Mouse (Mus musculus) urinary bladder, adult 18-20 months (tissue): ENCODE measurements around the gene Spib.
A peak's percentile ranks its signal among the peaks of the same experiment; 100 is the strongest.

ENCODE experiments used
- DNase-seq, 2 experiments: peaks; one replicate each; pipeline ENCODE4 v3.0.0; 2022; ENCODE audit warnings: low spot score in 2 of 2, mixed read lengths in 2 of 2

Gene Spib

DNA sequence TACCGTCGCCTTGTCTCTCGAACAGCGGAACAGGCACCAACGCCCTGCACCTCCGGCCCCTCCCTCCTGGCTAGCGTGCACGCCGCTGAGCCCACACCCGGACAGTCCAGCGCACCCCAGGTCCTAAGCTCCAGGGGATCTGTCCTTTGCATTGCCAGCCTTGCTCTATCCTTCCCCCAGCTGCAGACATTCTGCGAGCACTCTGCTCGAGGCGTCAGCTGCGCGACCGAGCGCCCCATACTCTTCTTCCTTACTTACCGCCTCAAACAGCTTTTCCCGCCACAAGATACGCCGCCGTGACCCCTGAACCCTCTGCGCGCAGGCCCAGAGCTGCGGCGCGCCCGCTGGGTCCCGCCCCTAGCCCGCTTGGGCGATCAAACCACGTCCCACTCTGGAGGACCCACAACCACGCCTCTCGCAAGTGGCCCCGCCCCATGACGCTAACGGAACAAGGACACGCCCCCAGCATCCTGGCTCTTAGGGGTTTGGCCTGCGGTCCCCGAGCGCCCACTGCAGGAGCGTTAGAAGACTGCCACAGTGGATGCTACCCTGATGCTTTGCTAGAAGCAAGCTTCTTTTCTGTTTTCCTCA is 16.7 kb upstream of the Spib start, which contains the start of gene Pold1:
Gene Pold1, minus strand, starts transcription at position 353 of the 591 bp plus-strand sequence.
- DNase-seq = peak; percentile 99 to 100

DNA sequence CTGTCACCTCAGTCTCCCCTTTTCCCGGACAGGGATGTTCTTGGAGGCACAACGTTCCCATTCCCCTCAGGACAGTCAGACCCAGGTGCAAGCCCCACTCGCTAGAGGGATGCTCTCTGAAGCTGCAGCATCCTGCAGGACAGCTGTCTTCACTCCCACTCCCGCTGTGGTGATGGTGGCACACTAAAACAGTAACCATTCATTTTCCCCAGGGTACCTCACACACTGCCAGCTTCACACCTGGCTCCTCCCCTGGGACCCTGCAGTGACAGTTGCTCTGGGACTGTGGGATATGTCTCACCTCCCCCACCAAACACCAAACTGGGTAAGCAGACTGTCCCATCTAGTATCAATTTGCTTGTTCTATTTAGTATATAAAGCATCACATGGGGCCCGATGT is 15.9 kb upstream of the Spib start:
- DNase-seq = no peak

DNA sequence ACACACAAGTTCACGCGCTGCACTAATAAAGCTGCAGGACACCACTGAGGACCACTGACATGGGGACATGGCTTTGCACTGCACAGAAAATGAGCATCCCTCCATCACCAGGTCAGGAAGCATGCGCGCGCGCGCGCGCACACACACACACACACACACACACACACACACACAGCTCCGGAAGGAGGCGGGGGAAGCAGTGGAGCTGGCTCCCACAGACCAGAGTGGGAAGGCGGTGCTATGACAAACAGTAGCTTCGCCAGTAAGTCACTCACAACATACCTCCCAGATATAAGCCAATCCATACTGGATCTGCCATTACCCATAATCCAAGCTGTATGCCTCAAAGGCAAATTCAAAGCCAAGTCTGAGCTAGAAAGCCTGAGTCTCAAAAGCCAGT is 15.2 kb upstream of the Spib start:
- DNase-seq = no peak

DNA sequence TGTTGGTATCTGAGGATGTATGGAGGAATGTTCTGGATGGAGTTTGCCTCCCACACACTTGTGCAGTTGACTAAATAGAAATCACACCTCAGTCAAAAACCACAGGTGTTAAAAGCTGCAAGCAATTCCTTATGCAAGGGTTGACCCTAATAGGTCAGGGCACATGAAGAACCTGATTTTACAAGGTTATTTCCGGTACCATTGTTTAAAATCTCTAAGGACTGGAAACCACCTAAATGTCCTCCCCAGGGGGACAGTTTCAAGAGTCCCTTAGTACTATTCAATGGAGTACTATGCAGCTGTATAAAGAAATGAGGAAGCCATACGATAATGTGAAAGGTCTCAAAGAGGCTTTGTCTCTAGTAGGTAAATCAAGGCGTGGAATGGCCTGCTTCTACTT is 14.4 kb upstream of the Spib start:
- DNase-seq = no peak

DNA sequence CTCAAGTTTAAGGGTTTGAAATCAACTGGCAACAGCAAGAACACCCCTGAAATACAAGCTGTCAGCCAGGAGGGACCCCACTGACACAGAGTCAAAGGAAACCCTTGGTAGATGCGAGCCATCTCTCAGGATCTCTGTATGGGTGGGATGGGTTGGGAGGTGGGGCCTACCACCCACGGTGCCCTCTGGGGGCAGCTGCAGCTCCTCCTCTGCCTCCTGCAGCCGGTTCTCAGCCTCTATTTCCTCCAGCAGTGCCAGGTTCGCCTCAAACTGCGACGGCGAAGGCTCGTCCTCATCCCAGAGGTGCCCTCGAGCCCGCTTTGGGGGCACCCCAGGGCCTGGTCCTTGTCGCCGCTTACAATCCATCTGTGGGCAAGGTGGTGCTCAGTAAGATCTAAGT is 11.2 kb upstream of the Spib start:
- DNase-seq = no peak

DNA sequence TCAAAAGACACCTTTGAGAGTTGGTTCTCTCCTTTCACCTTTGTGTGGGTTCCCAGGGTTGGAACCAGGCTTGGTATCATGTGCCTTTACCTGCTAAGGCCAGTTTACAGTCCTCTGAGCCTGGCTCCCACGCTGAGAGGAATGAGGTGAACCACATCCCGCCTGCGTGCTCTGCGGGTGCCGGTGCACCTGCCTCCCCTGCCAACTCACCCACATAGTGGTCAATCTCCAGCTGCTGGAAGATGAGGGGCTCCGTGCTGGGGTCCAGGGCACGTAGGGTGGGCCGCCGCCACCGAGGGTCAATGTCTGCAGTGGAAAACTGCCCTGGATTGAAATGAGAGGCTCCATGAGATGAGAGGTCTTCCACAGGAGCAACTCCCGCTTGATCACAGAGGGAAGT is 10.7 kb upstream of the Spib start:
- DNase-seq = no peak

DNA sequence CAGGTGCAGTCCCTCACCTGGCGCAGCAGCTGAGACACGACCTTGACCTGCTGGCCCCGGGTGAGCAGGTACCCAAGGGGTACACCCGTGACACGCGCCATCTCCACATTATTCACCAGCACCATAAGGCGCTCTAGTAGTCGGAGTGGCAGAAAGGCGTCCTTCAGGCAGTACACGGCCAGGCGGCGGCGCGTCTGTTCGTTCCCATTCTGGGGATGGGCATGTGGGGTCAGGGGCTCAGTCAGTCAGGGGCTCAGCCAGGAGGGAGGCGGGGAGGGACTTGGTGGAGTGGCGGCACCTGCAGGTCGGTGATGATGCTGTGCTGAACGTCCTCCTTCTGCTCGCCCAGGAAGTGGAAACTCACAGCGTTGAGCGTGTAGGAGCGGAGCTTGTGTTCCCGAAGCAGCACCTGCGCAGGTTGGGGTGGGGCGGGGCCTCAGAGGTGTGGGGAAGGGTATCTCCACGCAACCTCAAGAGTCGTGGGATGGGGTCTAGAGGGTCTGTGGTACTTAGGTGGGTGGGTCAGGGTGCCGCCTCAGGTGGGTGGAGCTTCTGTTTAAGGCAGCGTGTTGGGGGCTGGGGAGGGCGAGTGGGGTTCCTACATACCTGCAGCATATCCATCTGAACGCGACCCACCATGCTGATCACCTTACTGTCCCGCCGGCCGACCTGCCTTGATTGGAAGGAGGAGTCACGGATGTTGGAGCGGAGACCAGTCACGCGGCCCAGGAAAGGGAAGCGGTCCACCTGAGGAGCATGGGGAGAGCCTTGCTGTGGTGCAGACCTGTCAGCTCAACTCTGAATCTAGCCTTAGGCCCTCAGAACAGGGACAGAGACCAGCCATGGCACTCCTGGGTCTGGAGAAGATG is 7.1 kb upstream of the Spib start:
- no peak for DNase-seq

DNA sequence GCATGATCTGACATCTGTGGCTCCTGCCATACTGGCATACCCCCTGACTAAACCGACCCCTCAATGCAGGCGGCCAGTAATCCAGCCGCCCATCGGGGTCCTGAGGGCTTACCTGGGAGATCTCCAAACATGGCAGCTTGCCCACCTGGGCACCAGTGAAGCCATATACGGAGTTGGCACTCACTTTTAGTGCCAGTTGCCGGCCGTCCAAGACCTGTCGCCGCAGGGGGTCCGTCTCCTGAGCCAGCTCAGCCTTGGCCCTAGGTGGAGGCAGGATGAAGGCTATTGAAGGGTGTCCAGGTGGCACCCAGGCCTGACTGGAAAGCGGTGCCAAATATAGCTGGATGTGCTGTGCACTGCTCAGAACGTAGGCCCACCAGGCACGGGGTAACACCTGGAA is 5.6 kb upstream of the Spib start:
- no peak for DNase-seq

DNA sequence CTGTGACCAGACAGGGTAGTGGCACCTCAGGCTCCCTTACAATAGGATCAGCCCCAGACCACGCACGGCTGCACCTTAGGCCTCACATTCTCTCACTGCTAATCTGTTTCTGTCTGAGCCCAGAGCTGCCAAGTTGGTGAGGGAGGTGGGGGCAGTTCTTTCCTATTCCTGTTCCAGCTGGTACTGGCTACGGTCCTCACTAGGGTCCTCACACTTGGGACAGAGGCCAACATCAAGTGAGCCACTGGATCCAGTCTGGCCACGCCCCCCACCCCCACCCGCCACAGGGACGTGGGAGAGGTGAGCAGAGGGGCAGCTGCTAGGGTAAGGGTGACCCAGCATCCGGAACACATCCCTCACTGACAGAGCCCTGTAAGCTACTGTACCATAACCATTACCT is 5.1 kb upstream of the Spib start:
- DNase-seq = no peak

DNA sequence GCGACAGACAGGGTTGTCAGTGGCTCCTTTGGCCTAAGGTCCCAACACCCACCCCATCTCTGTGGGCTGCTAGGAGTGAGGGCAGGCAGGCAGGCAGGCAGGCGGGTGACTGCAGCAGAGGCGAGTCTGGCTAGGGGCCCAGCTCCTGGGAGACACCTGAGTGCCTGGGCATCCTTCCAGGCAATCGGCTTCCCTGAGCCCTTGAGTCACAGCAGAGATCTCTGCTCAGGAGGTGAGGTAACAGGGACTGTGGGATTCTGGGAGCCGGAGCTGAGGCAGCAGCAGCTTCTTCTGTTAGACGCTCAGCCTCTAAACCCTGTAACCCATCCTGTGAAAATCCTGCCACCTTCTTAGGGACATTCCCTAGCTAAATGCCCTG is 4.7 kb upstream of the Spib start:
- no peak for DNase-seq

DNA sequence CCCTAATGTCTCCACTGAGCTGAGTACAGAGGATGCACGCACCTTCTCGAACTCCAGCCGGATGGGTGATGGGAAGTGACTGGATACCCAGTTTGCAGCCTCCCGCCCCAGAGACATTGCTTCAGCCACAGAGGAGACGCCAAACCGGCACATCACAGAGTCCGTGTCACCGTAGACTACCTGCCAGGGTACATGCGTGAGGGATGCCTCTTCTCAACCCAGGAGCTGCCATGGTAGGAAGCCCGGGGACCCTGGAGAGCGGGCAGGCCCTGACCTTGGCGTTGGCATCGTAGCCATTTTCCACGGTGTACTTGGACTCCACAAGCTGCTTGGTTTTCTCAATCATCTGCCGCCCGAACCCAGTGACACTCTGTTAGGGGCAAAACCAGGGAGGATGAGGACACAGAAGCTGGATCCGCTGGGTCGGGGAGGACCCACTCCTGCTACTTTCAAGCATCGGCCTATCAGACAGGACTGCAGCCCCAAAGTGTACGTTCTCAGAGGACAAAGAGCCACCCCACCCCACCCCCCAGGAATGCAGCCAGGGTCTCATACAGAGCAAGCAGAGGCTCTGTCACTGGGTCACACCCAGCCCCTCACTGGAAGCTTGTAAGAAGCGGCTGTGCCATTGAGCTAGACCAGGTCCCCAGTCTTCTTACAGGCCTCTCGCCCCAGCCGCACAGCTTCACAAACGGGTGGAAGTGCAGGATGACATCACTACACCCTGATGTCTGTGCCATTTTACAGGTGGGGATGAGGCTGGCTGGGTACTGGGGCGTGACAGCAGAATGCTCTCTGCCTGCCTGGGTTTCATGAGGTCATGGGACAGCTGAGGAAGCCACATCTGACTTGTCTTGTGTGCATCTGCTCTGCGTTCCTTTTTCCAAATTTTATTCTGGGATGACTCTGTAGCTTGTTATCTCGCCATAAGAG is 4.1 kb upstream of the Spib start:
- DNase-seq = no peak

DNA sequence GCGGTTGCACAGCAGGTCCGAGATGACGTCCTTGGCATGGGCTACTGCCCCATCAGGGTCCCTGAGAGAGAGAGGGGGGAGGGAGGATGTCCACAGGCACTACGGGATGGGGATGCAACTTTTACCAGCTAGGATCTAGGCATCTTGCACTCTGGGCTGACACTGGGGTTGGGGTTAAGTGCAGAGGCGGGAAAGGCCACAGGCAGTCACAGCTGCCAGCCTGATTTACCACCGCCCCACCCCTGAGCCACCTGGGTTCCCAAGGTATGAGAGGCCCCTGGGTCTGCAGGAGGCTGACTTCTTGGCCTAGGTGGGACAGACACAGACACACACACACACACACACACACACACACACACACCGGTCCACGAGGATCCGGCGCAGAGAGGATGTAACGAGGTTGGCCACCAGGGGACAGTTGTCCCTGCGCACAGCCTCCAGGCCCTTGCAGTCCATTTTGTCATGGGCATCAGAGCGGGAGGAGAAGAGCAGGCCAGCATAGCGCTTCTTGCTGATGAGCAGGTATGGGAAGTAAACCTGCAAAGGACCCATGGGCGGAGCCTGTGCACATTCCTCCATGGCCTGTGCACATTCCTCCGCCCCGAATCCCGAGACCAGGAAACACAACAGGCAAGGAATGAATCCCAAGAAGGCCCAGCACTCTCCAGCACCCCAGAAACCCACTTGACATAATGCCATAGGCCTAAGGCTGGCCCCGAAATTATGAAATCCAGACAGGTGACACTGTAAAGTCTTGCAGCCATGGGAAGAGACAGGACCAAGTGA is 3.0 kb upstream of the Spib start:
- no peak for DNase-seq

DNA sequence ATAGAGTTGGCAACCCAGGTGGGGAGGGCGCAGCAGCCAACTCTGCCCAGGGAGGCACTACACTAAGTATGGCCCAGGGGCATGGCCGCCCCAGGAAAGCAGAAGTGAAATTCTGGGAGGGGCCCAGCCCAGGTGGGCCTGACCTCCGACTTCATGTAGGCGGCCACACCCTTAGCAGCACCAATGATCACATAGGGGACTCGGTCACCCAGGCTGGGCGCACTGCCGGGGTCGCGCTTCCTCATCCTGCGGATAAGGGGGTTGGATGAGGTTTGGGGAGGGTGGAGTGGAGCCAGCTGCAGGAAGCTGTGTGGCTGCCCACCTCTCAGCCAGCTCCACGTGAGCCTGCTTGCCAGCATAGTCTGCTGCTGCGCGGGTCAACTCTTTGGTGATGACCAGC is 2.4 kb upstream of the Spib start:
- DNase-seq = no peak

DNA sequence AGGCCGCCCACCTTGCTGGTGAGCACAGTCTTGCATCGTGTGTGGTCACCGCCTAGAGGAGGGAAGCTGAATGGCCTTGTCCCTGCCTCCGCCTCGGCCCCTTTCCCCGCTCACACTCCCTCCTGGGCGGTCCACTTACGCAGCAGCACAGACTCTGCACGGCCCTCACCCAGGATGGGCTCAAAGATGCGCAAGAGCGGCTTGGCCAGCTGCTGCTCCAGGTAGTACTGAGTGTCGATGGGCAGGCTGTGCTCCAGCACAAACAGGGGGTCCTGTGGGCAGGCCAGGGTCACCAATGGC is 1.8 kb upstream of the Spib start:
- no peak for DNase-seq

DNA sequence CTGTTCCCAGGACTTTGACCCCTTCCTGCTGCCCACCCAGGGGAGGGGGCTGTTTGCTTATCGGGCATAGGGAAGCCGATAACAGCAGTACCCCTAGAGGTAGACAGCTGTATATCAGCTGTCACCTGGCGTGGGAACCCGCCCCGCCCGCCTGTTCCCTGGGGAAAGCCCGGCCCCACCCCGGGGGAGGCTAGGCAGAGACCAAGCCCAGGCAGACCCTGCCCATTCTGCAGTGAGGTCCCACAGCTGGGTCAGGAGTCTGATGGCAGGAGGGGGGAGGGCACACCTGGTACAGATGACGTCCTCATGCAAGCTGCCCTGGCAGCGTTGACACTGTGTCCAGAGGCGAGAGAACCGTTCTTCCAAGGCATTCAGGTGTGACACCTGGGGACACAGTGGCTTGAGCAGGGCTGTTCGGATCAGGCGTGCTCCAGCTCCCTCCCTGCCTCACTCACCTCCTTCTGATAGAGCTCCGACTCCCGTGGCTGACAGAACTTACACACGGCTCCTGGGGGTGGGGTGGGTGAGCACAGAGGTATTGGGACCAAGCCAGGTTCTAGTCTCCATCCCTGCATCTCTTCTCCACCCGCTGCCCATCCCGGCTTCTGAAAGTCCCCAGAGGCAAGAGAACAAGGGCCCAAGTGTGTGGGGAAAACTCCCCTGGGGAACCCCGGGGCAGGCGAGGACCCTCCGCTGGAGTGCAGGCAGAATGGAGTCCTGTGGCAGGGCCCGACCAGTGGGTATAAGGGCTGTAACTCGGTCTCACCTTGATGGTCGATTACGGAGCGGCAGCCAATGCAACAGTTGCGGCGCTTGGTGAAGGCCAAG is 1.3 kb upstream of the Spib start:
- DNase-seq = no peak

DNA sequence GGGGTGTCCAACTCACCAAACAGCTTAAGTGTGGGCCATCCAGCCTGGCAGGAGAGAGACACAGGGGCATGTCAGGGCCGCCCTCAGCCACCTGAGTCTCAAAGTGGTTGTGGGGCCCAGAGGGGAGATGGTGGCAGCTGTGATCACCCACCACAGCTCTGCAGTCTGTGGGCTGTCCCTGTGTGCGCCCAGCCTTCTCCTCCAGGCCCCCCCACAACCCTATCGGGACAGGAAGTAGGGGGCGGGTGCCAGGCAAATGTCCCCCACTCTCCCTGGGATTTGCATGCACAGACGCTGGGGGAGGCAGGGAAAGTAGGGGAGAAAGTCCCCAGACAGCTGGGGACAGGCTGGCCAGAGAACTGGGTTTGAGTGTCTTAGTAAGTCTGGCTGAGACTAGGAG is 664 bp downstream of the Spib start:
- no peak for DNase-seq

DNA sequence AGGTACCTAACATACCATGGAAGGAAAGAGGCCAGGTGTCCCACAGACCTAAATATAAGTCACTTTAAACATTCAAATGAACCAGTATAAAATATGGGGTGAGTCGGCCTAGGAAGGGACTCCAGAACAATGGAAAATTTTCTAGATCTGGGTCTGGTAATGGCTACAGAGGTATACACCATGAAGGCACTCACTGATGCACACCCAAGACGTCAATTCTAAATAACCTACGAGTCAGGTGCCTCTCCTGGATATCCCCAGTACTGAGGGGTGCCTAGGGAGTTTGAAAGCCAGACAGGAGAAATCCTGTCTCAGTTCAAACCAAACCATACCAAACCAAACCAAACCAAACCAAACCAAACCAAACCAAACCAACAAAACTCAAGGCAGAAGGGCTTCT is 1.4 kb downstream of the Spib start:
- DNase-seq = no peak

DNA sequence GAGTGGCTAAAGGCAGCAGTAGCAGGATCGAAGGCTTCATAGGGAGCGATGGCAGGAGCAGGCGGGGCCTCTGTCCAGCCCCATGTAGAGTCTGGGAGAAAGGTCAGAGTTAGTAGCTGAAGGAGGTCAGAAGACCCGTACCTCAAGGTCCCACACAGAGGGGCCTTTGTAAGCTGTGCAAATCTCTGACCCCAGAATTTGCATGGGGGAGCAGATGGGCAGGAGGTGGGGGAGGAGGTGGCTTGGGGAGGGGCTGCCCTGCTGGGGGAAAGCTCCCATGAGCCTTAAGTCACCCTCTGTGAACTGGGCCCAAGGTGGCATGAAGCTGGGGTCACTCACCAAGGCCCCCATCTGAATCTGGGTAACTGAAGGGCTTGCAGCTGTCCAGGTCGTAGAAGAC is 2.4 kb downstream of the Spib start:
- DNase-seq = no peak

DNA sequence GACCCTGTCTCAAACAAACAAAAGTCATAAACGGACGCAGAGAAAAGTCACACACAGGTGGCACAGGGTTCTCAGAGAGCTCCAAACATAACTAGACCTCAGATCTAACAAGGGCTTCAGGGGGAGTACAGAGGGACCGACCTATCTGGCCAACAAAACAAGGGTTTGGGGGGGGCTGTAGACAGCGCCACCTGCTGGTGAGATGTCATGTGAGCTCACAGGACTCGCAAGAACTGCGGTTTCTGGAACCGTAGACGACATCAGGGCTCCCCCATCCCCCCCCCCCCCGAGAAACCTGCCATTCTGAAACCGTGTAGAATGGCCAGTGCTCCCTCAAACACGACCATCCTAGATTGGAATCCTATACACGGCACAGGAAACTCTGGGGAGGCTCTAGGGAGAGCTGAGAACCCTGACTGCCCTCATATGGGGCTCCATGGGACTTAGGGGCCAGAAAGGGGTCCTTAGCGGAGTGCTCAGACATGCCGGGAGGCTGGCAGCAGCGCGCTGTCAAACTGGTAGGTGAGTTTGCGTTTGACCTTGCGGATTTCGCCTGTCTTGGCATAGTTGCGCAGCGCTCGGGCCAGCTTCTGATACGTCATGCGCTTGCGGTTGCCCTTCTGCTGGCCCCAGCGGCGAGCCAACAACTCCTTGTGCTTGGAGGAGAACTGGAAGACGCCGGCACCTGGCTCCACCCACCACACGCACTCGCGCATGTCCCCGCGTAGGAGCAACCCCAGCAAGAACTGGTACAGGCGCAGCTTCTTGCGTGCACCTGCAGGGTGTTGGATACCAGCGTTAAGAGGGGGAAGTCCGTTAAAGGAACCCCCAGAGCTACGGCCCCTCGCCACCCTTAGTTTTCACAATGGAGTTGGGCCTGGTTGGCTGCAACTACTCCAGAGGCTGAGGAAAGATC is 4.1 kb downstream of the Spib start:
- DNase-seq = peak; percentile 54 to 63
